Mouse (Mus musculus) spleen, embryonic (tissue): ENCODE measurements at regions not wholly inside any gene's neighbourhood (a gene's known extent, or its start where the extent isn't known, plus 50 kb on each side); places are given as distances from the start of the nearest gene placed in this dataset.
"Not testable (repeated sequence)": the region's sequence is repeated elsewhere in the genome, so short reads cannot be mapped to it uniquely, and the experiment has no call there.

Source experiments
- CTCF ChIA-PET: fragments of 350-600 bp; sonication (Branson Sonifier 250); formaldehyde crosslinking; loops from one replicate; lab custom pipeline; 2022; lab: Charles Lee

- CTCF ChIA-PET: not testable (repeated sequence)
Observed at GRCm38 (mm10) chr13:75483157-75483915, 223.2 kb upstream of the Ell2 start.

DNA sequence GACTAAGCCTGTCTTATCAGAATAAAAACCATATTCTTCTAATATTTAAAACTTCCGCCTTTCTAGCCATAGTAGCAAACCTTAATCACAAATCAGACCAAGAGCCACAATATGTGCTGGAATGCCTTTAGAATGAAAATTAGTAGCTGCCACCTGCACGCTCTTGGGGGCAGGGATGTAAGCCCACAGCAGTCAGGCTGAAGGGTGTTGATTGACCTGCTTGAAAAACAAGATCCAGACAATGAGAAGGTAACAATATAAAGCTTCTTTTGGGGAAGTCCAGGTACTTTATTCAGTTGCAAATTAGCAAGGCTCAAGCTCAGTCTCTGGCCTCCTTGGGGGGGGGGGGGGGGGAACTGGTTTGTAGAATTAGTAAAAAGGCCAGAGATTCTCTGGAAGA lies 222.3 kb upstream of the Ell2 start:
- CTCF ChIA-PET: not testable (repeated sequence)

DNA sequence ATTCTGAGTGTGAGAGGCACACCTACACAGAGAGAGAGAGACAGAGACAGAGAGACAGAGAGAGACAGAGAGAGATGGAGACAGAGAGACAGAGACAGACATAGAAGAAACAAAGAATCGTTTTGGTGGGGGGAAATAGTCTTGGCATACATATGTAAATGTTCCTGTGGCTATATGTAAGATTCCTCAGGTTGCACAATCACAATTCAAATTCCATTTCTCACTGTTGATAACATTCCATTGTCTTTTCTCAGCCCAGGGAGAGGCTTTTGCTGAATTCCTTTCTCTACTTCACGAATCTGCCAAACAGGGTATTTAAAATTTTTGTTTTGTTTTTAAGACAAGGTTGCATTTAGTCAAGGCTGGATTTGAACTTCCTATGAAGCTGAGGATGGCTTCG lies 205.0 kb upstream of the Ell2 start:
- CTCF ChIA-PET: no interaction called here

GRCm38 (mm10) chr13:75503394-75503793 lies 203.2 kb upstream of the Ell2 start:
- CTCF ChIA-PET: no interaction called here

- CTCF ChIA-PET: no interaction called here
Observed at GRCm38 (mm10) chr13:75514315-75515020, 192.1 kb upstream of the Ell2 start.

DNA sequence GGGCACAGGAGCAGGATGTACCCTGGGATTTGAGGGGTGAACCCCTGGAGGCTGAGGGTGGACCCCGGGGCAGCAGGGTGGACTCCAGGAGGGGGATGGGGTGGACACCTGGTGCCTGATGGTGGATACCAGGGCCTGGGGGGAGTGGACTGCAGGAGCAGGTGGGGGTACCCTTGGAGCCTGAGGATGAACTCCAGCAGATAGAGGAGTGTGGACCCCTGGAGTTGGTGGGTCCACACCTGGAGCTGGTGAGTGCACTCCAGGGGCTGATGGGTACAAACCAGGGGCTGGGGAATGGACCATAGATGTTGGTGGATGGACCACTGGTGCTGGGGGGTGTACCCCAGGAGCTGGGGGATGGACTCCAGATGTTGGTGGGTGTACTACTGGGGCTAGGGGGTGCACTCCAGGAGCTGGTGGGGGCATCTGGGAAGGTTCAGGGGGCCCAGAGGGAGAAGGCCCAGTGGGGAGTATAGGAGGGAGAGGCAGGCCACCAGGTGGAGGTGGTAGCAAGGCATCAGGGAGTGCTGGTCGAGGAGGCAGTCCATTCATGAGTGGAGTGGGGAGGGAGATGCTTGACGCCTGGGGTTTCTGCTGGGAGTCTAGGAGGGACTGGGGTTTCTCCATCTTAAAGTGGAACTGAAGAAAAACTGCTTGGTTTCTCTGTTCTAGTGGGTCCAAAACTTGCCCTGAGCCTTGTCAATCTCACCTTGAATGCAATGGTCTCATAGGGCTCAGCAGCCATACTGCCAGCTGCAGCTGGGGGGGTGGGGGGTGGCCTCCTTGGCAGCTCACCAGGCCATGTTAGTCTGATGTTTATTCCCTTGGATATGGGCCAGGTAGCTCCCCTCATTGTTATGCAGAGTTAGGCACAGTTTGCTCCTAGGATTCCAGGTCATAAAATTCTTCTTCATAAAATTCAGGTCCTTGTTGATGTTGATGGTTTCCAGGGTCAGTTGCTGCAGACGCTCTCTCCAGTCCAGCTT lies 183.0 kb upstream of the Ell2 start:
- CTCF ChIA-PET: interaction anchor here (0.6 kb wide), 1 partner anchor 193 kb away, joined by 4 read pairs; no protein-coding TSS in a partner anchor

DNA sequence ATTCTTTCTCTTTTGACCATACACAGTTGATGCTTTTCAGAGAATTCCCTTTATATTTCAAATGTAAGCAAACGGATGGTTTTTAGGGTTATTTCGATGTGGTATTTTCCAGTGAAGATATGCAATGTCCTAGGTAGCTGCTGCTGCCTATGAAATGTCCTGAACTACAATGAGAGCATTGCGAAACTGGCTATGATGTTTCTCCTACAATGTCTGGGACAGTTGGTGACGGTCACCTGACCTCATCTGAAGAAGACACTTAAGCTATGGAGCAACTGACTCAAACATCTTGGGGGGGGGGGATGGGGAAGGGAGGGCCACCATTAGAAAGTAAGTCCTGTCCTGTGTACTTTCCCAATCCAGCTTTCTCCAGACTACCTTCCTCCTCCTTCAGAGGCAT lies 182.1 kb upstream of the Ell2 start:
- CTCF ChIA-PET: interaction anchor here (0.6 kb wide), 1 partner anchor 192 kb away, joined by 4 read pairs; no protein-coding TSS in a partner anchor

DNA sequence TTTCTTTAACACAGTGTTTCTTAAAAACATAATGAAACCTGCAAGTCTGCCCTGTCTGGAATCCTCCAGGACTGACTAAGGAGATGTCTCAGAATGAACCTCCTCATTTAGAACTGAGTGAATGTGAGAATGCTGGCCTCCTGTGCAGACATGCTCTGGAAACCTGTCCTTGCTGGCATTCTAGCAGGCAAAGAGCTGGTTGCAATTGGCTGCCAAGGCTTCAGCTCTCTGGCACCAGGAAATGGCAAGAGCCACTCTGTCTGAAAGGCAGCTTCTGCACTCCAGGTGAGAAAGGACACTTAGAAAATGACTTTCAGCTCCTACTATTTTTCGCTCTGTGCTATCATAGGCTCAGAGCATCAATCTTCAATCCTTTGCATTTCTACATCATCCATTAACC lies 175.0 kb upstream of the Ell2 start:
- CTCF ChIA-PET: no interaction called here

GRCm38 (mm10) chr13:75541446-75541845 lies 165.1 kb upstream of the Ell2 start:
- CTCF ChIA-PET: no interaction called here

DNA sequence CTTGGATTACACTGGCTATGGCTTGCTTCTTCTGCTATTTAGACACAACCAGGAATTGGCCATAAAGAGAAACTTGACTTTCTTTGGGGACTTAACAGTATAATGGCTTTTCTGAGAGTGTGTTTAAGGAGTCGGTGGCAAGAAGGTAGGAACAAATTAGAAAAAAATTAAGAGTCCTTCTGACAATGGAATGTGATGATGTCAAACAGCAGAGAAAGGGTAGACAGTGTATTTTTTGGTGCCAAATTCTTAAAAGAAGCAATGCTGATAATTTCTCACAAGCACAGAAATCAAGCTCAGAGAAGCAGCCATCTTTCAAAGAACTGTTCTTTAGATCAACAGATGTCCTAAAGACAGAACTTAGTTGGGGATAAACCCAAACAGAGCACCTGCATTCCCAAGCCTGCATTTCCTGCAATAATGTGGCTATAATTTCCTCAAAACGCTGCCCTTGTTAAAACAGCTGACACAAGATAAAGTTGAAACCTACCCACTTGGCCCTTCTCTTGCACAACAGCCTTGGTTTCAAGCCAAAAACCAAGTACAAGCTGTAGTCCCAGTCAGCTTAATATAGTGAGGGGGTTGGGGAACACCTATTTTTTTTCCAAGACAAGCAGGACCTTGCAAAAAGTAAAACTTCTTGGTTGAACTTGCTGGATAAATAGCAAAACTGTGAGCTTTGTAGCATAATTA lies 164.2 kb upstream of the Ell2 start:
- CTCF ChIA-PET: no interaction called here

DNA sequence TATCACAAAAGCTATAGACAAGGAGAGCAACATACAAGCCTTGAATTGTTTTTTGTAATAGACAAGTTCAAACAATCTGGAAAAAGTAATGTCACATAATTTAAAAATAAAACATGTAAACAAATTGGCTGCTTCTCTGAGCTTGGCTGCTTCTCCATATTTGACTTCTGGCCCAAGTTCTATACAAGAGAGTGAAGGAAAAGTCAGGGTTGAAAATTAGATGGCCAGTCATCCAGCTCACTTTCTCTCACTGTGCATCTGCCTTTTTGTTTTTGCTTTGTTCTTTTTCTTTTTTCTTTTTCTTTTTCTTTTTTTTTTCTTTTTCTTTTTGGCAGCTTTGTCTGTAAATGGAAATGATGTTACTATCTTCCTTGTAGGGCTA lies 163.6 kb upstream of the Ell2 start:
- CTCF ChIA-PET: no interaction called here

DNA sequence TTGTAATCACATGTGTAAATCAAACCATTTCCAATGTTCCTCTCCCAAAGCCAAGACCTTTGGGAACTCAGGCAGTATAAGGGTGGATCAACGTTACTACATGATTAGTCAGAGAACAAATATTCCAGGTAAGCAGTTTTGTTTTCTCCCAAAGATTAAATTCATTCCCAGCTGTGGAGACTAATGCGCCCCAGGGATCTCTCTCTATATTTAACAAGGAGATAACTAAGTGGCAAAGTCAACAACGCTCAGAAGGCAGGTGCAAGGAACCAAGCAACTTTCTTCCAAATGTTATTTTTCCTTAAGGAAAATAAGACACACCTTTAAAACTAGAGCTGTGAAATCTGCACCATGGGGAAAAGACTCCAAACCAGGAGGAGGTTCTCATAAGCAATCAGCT lies 163.0 kb upstream of the Ell2 start:
- CTCF ChIA-PET: no interaction called here

GRCm38 (mm10) chr13:75544728-75545127 lies 161.8 kb upstream of the Ell2 start:
- CTCF ChIA-PET: no interaction called here

- CTCF ChIA-PET: no interaction called here
Observed at GRCm38 (mm10) chr13:75547791-75548190, 158.8 kb upstream of the Ell2 start.

- CTCF ChIA-PET: no interaction called here
Observed at GRCm38 (mm10) chr13:75578971-75579370, 127.6 kb upstream of the Ell2 start.

DNA sequence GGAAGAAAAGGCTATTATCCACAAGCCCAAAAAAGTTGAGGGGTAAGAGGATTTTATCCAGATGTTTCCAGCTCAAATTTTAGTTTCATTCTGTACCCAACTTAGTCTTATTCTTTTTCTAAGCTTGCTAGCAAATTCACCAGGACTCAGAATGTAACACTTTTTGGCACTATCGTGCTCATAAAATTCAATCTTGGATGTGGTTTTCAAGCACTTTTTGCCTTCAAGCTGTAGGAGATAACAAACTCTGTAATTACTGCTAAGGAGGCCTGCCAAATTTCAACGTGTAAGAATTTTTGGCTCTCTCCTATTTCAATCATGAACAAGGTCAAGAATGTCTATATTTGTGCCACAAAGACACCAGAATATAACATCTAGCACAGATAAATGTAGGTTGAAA lies 115.7 kb upstream of the Ell2 start:
- CTCF ChIA-PET: no interaction called here

GRCm38 (mm10) chr13:75596856-75597255 lies 109.7 kb upstream of the Ell2 start:
- CTCF ChIA-PET: no interaction called here

- CTCF ChIA-PET: no interaction called here
Observed at GRCm38 (mm10) chr13:75598186-75598585, 108.4 kb upstream of the Ell2 start.

DNA sequence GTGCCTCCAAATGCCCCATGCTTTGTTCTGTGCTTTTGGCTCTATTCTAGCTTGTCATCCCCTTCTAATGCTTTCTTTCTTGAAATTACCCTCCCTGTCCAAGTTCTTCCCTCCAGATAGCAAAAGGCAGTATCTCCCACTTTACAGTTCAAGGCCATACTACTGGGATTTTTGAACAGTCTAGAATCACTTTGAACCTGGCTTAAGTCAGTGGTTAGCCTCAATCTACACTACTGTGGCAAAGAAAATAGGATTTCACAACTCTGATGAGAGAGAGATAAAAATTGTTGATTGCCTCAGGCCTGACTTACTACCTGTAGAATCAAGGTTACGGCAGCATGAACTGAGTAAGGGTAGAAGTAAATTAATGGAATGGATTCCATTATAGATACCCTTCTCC lies 107.9 kb upstream of the Ell2 start:
- CTCF ChIA-PET: no interaction called here

DNA sequence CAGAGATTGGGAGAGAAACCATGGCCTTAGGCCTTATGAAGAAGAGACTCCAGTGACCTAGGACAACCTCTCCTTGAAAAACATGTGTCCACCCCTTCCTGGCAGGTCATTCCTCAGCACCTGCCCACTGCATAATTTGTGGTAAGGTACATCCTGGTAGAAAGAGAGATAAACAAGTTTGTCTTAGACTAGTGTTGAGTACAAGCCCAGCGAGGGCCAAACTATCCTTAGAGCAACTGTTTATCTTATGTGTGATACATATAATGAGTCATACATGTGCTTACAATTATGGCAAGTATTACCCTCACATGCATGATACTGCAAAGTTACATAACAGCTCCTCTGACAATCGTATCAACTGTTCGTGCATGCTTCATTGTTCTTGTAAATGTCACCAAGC lies 83.3 kb upstream of the Ell2 start:
- CTCF ChIA-PET: no interaction called here

GRCm38 (mm10) chr13:75627405-75627804 lies 79.2 kb upstream of the Ell2 start:
- CTCF ChIA-PET: no interaction called here
